Mouse (Mus musculus) layer of hippocampus, postnatal 14 days (tissue): ENCODE measurements around the gene Ybx1. TPM values are rescaled to one million over a fixed set of nuclear protein-coding genes. Genes with fewer than 3 reads are reported as not detected.

ENCODE experiments used
- DNase-seq, 2 experiments: peaks; one replicate each; pipeline ENCODE4 v3.0.0; 2021 to 2022; ENCODE audit warnings: low spot score in 2 of 2, mixed read lengths in 1 of 2
- total RNA-seq, 2 experiments: library from RNA; stranded (reverse); gene quantifications; 2 replicates each; pipeline ENCODE4 v1.2.3; 2021

Ybx1 gene
- total RNA-seq, 2 experiments from 2014 or later, result 465 to 518 TPM

DNA sequence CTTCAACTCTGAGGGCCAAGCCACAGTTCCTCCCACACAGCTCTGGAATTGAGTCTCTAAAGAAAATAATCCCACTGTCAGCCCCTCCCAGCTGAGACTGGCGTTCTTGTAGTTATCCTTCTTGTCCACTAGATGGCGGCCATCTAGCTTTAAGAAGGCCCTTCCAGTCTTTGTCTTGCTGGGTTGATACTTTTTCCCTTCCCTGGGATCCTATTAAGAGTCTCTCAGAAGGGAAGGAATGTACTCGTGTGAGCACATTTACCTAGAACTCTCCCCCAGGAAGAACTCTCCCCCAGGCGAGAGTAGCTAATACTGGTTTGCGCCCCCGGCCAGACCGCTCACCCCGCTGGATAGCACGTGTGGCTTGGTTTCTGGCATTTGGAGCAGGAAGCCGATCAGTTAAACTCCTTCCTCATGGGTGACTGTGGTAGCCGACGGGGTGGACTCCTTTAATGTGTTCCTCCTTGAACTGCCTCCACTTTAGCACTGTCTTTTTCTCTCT lies 55.2 kb downstream of the Ybx1 start:
- peak; percentile 32 to 58 for DNase-seq

- DNase-seq, result no peak
Measured at GRCm38 (mm10) chr4:119238661-119239060, 55.7 kb downstream of the Ybx1 start.

- no peak for DNase-seq
Measured at GRCm38 (mm10) chr4:119234348-119234747, 60.1 kb downstream of the Ybx1 start.

GRCm38 (mm10) chr4:119233256-119233901 lies 61.0 kb downstream of the Ybx1 start:
- peak; percentile 41 to 71 for DNase-seq

- DNase-seq, result peak; percentile 98 to 99
Measured at GRCm38 (mm10) chr4:119232410-119233255, 61.8 kb downstream of the Ybx1 start, which contains the start of the genes AU022252 and P3h1. Gene AU022252 (minus strand): TSS chr4:119232712. Gene P3h1 (plus strand): TSS chr4:119232915.

Other genes starting within 250 kb of the Ybx1 start
- gene Slc2a1, start 185.9 kb downstream of the Ybx1 start, total RNA-seq, result 100 to 1,000 TPM in 1 of 2 experiments, 10 to 100 TPM in 1; 89.7 to 110 TPM
- 10 to 100 TPM in 1 of 2 experiments, 1 to 10 TPM in 1; 7.3 to 11.0 TPM for gene Zfp691, start 120.4 kb downstream of the Ybx1 start, total RNA-seq
- gene Ermap, start 104.6 kb downstream of the Ybx1 start, total RNA-seq, result under 1 TPM; 0.28 to 0.31 TPM
- 10 to 100 TPM; 21.1 to 25.3 TPM for gene Svbp, start 99.3 kb downstream of the Ybx1 start, total RNA-seq
- under 1 TPM; 0.30 to 0.45 TPM for gene Tmem269, start 76.4 kb downstream of the Ybx1 start, total RNA-seq
- gene AU022252, start 61.9 kb downstream of the Ybx1 start, total RNA-seq, result 10 to 100 TPM; 32.4 to 33.2 TPM
- gene P3h1, start 61.7 kb downstream of the Ybx1 start, total RNA-seq, result 1 to 10 TPM; 9.4 to 9.5 TPM
- gene Cldn19, start 39.2 kb downstream of the Ybx1 start, total RNA-seq, result 1 to 10 TPM in 1 of 2 experiments, under 1 TPM in 1; 0.79 to 1.9 TPM
- gene Ppih, start 25.9 kb upstream of the Ybx1 start, total RNA-seq, result 10 to 100 TPM; 19.9 to 20.7 TPM
- 10 to 100 TPM; 22.0 to 23.4 TPM for gene Ccdc30, start 120.9 kb upstream of the Ybx1 start, total RNA-seq
- gene Ppcs, start 127.8 kb upstream of the Ybx1 start, total RNA-seq, result 1 to 10 TPM; 4.6 to 6.8 TPM
- under 1 TPM; 0.51 to 0.69 TPM for gene Zmynd12, start 128.2 kb upstream of the Ybx1 start, total RNA-seq
- gene Rimkla, start 198.0 kb upstream of the Ybx1 start, total RNA-seq, result 10 to 100 TPM; 19.5 to 21.4 TPM
- 10 to 100 TPM; 69.3 to 77.3 TPM for gene Foxj3, start 242.4 kb upstream of the Ybx1 start, total RNA-seq
- 10 to 100 TPM; 30.4 to 34.4 TPM for gene Frg2f1, start 244.9 kb upstream of the Ybx1 start, total RNA-seq